Mouse (Mus musculus) 3134 (cell line): Measurements from ENCODE around the gene Sars2.
A peak's percentile ranks its signal among the peaks of the same experiment; 100 is the strongest.

ENCODE experiments used
- DNase-seq: peaks from one replicate; pipeline ENCODE4 v3.0.0-alpha.2; 2011; ENCODE audit warnings: low spot score; ENCODE audit not compliant: insufficient read length; ENCODE audit errors: extremely low read depth

Sars2 gene

GRCm38 (mm10) chr7:28774164-28774563, 32.4 kb downstream of the Sars2 start:
- no peak for DNase-seq

GRCm38 (mm10) chr7:28775129-28775528, 33.3 kb downstream of the Sars2 start:
- no peak for DNase-seq

DNA sequence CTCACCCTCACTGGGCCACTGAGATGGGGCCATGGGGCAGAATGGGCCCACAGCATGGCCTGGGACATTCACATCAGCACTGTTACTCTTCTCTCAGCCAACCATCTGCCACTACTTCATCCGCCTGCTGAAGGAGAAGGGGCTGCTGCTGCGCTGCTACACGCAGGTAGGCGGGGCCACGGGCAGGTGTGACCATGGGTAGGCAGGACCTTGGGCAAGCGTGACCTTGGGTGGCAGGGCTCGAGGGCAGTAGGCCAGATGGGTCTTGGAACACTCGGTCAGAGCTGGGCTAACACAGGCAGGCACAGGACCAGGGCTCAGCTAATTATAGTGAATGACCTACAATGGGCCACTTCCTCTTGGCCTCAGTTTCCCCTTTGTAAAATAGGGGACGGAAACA, 37.0 kb downstream of the Sars2 start:
- DNase-seq, result no peak

- peak; percentile 57 for DNase-seq
Measured at GRCm38 (mm10) chr7:28780067-28780658, 38.4 kb downstream of the Sars2 start.

GRCm38 (mm10) chr7:28780857-28781256, 39.1 kb downstream of the Sars2 start:
- no peak for DNase-seq

GRCm38 (mm10) chr7:28781261-28781663, 39.5 kb downstream of the Sars2 start:
- no peak for DNase-seq

- no peak for DNase-seq
Measured at GRCm38 (mm10) chr7:28785161-28785560, 43.4 kb downstream of the Sars2 start.

GRCm38 (mm10) chr7:28787884-28788283, 46.1 kb downstream of the Sars2 start:
- no peak for DNase-seq

GRCm38 (mm10) chr7:28788307-28789195, 46.8 kb downstream of the Sars2 start, which contains the start of gene Rinl:
Rinl (plus strand) TSS chr7:28788969.
- no peak for DNase-seq

- no peak for DNase-seq
Measured at GRCm38 (mm10) chr7:28789235-28789634, 47.4 kb downstream of the Sars2 start.

DNA sequence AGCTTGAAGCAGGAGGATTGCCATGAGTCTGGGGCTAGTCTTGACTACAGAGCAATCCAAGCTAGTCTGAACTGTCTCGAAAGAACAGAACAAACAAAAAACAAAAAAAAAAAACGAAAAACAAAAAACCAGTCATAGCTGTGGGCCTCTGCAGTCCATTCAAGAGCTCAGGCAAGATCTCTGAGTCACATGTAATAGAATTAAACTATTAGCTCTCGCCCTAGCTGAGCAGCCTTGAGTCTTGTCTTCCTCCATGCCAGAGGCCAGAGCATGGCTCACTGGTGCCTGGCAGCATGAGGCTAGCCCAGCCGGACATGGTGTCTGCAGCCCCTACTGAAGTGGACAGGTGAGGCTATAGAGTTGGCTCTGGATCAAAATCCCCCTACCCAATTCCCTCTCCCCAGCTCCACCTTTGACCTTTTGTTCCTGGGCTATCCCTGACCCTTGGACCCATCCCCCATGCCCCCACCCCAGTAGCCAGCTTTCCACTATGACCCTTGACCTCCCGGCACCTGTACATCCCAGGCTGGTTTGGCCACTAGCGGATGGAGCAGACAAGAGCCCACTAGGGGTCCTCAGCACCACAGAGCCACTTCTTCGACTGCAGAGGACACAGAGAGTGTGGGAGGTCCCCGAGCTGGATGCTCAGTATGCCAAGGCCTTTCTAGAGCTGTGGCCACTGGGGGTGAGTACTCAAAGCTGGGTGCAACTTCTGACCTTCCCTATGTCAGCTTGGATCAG, 48.4 kb downstream of the Sars2 start:
- no peak for DNase-seq

DNA sequence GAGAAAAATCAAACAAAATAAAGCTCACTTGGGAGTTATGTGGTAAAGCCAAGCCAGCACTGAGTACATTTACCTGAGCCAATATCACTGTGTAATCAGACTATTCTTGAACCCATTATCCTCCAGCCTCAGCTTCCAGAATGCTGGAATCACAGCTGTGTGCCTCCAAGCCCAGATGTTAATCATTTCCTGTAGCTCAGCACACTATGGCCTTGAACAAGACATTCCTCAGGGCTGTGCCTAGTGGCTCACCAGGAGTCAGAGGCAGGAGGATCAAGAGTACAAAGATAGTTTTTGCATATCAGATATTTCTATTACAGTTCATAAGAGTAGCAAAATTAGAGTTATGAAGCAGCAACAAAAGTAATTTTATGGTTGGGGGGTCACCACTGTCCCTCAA, 49.9 kb downstream of the Sars2 start:
- DNase-seq, result no peak

DNA sequence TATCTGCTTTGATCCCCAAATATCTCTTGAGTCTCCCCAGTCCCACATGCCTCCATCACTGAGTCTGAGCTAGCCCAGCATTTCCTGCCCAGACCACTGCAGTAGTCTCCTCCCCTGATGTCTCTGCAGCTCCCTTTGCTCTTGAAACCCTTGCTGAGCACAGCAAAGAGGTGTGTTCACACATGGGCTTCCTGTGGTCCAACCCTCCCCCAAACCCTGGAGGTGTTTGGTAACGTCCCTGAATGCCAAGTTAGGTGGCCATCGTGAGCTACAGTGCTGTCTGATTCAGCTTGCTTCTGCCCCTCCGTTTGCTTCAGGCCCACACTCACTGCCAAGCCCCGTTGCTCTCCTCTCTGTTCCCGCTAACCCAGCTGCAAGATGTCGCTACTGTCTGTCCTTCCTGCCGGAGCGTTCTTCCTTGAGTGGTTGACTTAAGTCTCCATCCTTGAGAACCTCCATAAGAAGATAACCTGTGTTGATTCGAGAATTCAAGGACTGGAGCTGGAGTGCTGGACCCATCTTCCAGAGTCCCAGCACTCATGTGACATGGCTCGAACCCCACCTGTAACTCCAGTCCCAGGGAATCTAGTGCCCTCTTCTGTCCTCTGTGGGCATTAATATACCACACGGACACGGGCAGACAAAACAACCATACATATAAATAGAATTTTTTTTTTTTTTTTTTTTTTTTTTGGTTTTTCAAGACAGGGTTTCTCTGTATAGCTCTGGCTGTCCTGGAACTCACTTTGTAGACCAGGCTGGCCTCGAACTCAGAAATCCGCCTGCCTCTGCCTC, 50.8 kb downstream of the Sars2 start:
- DNase-seq, result no peak

DNA sequence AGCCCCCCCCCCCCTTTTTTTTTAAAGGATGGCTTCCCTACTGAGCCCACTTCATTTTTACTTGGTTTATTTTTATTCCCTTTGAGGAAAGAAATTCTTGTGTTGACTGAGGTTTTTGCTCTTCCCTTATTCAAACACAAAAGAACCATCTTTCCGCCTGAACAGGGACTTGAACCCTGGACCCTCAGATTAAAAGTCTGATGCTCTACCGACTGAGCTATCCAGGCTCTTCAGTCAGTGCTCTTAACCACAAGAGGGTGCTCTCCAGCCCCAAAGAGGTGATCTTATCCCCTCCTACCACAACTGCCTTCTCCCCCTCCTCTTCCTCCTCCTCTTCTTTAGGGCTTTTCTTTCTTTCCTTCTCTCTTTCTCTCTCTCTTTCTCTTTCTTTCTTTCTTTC, 52.0 kb downstream of the Sars2 start:
- DNase-seq, result no peak

- no peak for DNase-seq
Measured at GRCm38 (mm10) chr7:28794496-28794895, 52.7 kb downstream of the Sars2 start.

DNA sequence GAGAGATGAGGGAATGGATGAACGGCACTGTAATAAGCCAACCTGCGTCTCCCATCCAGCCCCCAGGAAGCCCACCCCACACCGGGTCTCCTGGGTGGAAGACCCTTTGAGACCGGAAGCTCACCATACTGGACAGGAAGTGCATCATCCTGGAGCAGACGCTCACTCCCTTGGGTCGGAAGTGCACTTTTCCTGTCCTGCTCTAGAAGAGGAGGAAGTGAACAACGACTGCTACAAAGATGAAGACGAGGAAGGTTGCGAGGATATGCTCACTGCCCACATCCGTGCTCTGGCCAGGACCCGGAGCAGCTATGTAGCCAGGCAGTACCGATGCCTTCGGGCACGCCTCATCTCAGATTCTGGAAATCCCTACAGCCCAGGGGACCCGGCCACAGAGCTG, 54.0 kb downstream of the Sars2 start:
- DNase-seq, result no peak

DNA sequence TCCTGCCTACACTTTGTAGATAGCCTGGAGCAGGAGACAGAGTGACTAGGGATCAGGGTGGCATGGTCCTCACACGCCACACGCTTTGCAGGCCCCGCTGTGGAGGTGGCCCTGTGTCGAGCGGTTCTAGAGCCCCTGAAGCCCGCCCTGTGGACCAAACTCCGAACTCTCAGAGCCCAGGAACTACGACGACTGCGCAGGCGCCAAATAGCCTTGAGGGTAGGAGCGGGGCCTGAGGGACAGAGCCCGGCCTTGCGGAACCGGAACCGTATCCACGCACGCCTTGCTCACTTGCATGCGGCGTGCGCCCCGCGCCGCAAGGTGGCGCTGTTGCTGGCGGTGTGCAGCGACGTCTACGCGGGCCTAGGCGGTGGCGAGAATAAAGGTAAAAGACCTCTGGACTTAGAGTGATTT, 54.8 kb downstream of the Sars2 start:
- peak; percentile 72 for DNase-seq

DNA sequence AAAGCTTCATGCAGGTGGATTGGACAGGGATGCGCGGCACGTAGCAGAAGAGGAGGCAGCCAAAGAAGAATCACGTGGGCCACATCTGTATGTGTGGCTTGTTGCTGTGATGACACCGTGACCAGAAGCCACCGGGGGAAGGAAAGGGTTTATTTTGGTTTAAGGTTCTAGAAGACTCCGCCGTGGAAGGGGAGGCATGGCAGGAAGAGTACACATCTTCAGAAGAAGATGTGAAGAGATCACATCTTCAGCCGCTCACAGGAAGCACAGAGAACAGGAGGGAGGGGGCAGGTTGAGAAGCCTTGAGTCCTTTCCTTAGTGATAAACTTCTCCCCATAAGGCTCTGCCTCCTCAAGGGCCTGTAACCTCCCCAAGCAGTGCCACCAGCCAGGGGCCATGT, 58.2 kb downstream of the Sars2 start:
- no peak for DNase-seq

DNA sequence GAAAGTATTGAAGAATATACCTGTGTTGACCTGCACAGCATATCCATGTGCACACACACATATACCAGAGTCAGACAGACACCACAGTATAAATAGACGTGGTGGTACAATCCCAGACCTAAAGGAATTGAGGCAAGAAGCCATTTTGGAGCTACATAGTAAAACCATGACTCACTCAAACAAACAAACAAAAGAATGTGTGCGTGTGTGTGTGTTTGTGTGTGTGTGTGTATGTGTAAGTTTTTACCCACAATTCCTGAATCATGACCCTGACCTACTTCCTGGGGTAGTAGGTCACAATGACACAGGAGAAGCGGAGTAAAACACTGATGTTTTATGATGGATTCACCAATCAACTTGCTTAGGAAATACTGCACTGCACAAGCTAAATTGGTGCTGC, 59.7 kb downstream of the Sars2 start:
- peak; percentile 64 for DNase-seq

GRCm38 (mm10) chr7:28801901-28802670, 60.3 kb downstream of the Sars2 start:
- peak; percentile 55 for DNase-seq
